8 mouse cellular contexts compared by ENCODE assay signal in the genomic region with DNA sequence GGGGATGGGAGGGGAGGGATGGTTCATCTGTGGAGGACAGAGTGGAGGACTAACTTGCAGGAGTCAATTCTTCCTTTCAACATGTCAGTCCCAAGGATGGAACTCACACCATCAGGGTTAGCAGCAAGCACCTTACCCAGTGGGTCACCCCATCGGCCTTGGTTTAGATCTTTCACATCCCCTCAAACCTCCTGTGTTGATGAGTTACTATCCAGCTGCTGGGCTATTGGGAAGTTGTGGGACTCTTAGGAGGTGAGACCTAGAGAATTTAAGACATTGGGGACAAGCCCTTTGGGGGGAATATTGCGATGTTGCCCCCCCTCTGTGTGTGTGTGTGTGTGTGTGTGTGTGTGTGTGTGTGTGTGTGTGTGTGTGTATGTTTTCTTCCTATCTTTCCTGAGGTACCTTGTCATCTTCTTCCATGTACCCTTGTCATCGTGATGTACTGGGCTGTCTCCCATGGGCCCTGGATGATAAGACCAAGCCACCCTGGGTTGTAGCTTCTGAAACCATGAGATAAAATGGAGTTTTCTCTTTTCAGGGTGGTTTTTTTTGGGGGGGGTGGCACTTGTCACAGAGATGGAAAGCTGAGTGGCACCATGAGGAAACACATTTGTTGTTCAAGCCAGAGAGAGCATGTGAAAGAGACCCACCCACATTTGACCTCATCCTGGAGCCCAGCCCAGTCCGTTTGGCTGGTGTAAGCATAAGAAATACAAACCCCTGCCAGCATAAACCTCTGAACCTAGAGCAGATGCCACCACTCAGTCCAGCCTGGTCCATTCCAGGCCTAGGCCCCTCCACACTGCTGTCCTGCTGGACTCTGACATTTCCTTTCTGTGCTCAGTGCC.
A peak's percentile ranks its signal among the peaks of the same experiment; 100 is the strongest.
DNase-seq lines count a peak whose midpoint lies in the region; ATAC-seq and TF ChIP-seq lines count a peak whose summit lies in the region.

No protein-coding gene starts in this region.

- peaks cover 3% of the 10 kb centered on the region; the same call in 1 of the 2 replicates for H3K9me3 ChIP-seq in liver, postnatal 0 days (ENCODE audit: low read length)

- peak; percentile 92 for ATAC-seq in liver, postnatal 0 days

- H3K27me3 ChIP-seq in heart, adult 2 months (ENCODE audit: control insufficient read depth, insufficient read depth, low read length): no peaks in the 10 kb centered on the region
- H3K27me3 ChIP-seq in kidney, adult 2 months (replicated peaks; ENCODE audit: control insufficient read depth, insufficient read depth, low read length): no peaks in the 10 kb centered on the region
- no peaks in the 10 kb centered on the region for H3K27me3 ChIP-seq in liver, postnatal 0 days (ENCODE audit: insufficient read depth, low read length)
- H3K27me3 ChIP-seq in spleen, adult 2 months (ENCODE audit: control insufficient read depth, insufficient read depth, low read length): no peaks in the 10 kb centered on the region

- no peaks in the 10 kb centered on the region for H3K36me3 ChIP-seq in heart, adult 2 months (ENCODE audit: control insufficient read depth, insufficient read depth, low read length)
- no peaks in the 10 kb centered on the region for H3K36me3 ChIP-seq in kidney, adult 2 months (ENCODE audit: control insufficient read depth, insufficient read depth, low read length)
- no peaks in the 10 kb centered on the region for H3K36me3 ChIP-seq in liver, postnatal 0 days (replicated peaks; ENCODE audit: insufficient read depth, low read length)
- no peaks in the 10 kb centered on the region for H3K36me3 ChIP-seq in spleen, adult 2 months (ENCODE audit: control insufficient read depth, insufficient read depth, low read length)

- no peak for TF ChIP-seq CTCF in heart, adult 2 months (IDR thresholded peaks at IDR 0.05)
- no peak for TF ChIP-seq CTCF in kidney, adult 2 months (conservative IDR thresholded peaks at IDR 0.05; ENCODE audit: insufficient read depth, insufficient read length, low read depth, low read length)
- TF ChIP-seq CTCF in liver, postnatal 0 days (IDR thresholded peaks at IDR 0.05; ENCODE audit: low read depth): no peak
- no peak for TF ChIP-seq CTCF in spleen, adult 2 months (IDR thresholded peaks at IDR 0.05; ENCODE audit: extremely low read depth, insufficient read depth, insufficient read length, insufficient replicate concordance)

- TF ChIP-seq EP300 in heart, adult 2 months (IDR thresholded peaks at IDR 0.05; ENCODE audit: insufficient read depth, low read depth, low read length): no peak
- TF ChIP-seq EP300 in liver, postnatal 0 days (IDR thresholded peaks at IDR 0.05; ENCODE audit: low read depth): peak; percentile 99

- WGBS in heart, adult 2 months: 61% methylated on average over 4 of the region's 4 CpGs
- 75% methylated on average over 4 of the region's 4 CpGs for WGBS in kidney, adult 2 months
- 66% methylated on average over 3 of the region's 4 CpGs for WGBS in liver, postnatal 0 days (ENCODE audit: insufficient replicate concordance)
- 74% methylated on average over 4 of the region's 4 CpGs for WGBS in spleen, adult 2 months

- H3K4me1 ChIP-seq in heart, adult 2 months (ENCODE audit: control insufficient read depth, insufficient read depth, low read length): peaks cover 8% of the 10 kb centered on the region
- H3K4me1 ChIP-seq in kidney, adult 2 months (ENCODE audit: control insufficient read depth, insufficient read depth, low read length): peaks cover 41% of the 10 kb centered on the region
- peaks cover 25% of the 10 kb centered on the region for H3K4me1 ChIP-seq in liver, postnatal 0 days (ENCODE audit: insufficient read depth)
- no peaks in the 10 kb centered on the region for H3K4me1 ChIP-seq in spleen, adult 2 months (ENCODE audit: control insufficient read depth, insufficient read depth, insufficient read length)

- intact Hi-C loops in heart, adult 2 months (cut with DNase I): loop anchor here (5.0 kb wide), 1 partner anchor 67 kb away; no protein-coding TSS in a partner anchor

- no peak for TF ChIP-seq POLR2A in heart, adult 2 months (IDR thresholded peaks at IDR 0.05; ENCODE audit: insufficient read depth, low read depth, low read length)
- TF ChIP-seq POLR2A in kidney, adult 2 months (IDR thresholded peaks at IDR 0.05; ENCODE audit: low read depth, low read length): no peak
- TF ChIP-seq POLR2A in spleen, adult 2 months (IDR thresholded peaks at IDR 0.05; ENCODE audit: low read depth, low read length): no peak

- peak overlapping the region; percentile 36 for H3K4me2 ChIP-seq in liver, postnatal 0 days (ENCODE audit: low read depth, low read length)

- H3K79me2 ChIP-seq in heart, adult 2 months (replicated peaks; ENCODE audit: control insufficient read depth, insufficient read depth, low read length): no peaks in the 10 kb centered on the region

- no peak overlapping the region for H3K4me3 ChIP-seq in heart, adult 2 months
- H3K4me3 ChIP-seq in kidney, adult 2 months (ENCODE audit: insufficient read depth, low read depth, low read length): no peak overlapping the region
- no peak overlapping the region for H3K4me3 ChIP-seq in liver, postnatal 0 days (ENCODE audit: low read depth, low read length)
- H3K4me3 ChIP-seq in spleen, adult 2 months (ENCODE audit: extremely low read depth, insufficient read depth, insufficient read length): no peak overlapping the region

- peak; percentile 26 for DNase-seq in ovary, postnatal 14 days (ENCODE audit: low spot score)
- no peak for DNase-seq in ovary, adult 18-20 months (ENCODE audit: low spot score)
- DNase-seq in cerebellum, adult 9-11 months: peak; percentile 72
- peak; percentile 69 to 77 for DNase-seq in heart, adult 2 months
- peak; percentile 95 for DNase-seq in kidney, adult 2 months
- peak; percentile 76 for DNase-seq in liver, postnatal 0 days
- DNase-seq in spleen, adult 2 months (ENCODE audit: low read depth in 1 of 2, low spot score in 2 of 2): no peak
- no peak for DNase-seq in thymus, postnatal 25 days

- no peak overlapping the region for H3K9ac ChIP-seq in heart, adult 2 months (ENCODE audit: low read depth, low read length)
- peak overlapping the region; percentile 50; the same call in 1 of the 2 replicates for H3K9ac ChIP-seq in liver, postnatal 0 days (replicated peaks)

- peak overlapping the region; percentile 12; the same call in 1 of the 2 replicates for H3K27ac ChIP-seq in heart, adult 2 months
- H3K27ac ChIP-seq in kidney, adult 2 months (ENCODE audit: insufficient read depth, low read depth, low read length): peak overlapping the region; percentile 63
- peak overlapping the region; percentile 86 for H3K27ac ChIP-seq in liver, postnatal 0 days (ENCODE audit: low read depth)
- H3K27ac ChIP-seq in spleen, adult 2 months (ENCODE audit: insufficient read depth, low read length): peak overlapping the region; percentile 17; the same call in 1 of the 2 replicates

Comparison
In these comparisons a context has a peak if more than half of its experiments do, and no peak if none do; other contexts are left out.
1. DNase-seq: peak in ovary, postnatal 14 days (single experiment), cerebellum, adult 9-11 months (single experiment), heart, adult 2 months (2 of 2), kidney, adult 2 months (single experiment) and liver, postnatal 0 days (single experiment); none in ovary, adult 18-20 months (single experiment), spleen, adult 2 months (0 of 2) and thymus, postnatal 25 days (single experiment).
2. H3K27ac ChIP-seq: peak in every context shown above with its lines; median percentile 86 in liver, postnatal 0 days; 63 in kidney, adult 2 months; 17 in spleen, adult 2 months; 12 in heart, adult 2 months.